Mouse (Mus musculus) limb, embryonic 15.5 days (tissue): Measurements from ENCODE around the gene Ascl1. TPM values are rescaled to one million over a fixed set of nuclear protein-coding genes. Genes with fewer than 3 reads are reported as not detected.
A peak's percentile ranks its signal among the peaks of the same experiment; 100 is the strongest.

Experiments used
- ATAC-seq: fragments of 200-750 bp; cut with Nextera tagmentation; 2 replicates; pipeline ENCODE4 v1.8.0; 2017; ENCODE audit warnings: low read depth, moderate TSS enrichment; ENCODE audit not compliant: insufficient number of reproducible peaks, low FRiP score, low TSS enrichment
- H3K27ac ChIP-seq: fragments of 300-500 bp; sonication (generic); 2 replicates; pipeline ENCODE4 v1.5.1; 2015; ENCODE audit warnings: moderate library complexity, mild to moderate bottlenecking, inconsistent platforms
- H3K27me3 ChIP-seq: fragments of 300-500 bp; sonication (generic); 2 replicates; pipeline ENCODE4 v1.6.1; 2015; ENCODE audit warnings: inconsistent platforms
- H3K36me3 ChIP-seq: fragments of 300-500 bp; sonication (generic); 2 replicates; pipeline ENCODE4 v1.6.1; 2015; ENCODE audit warnings: inconsistent platforms
- H3K4me1 ChIP-seq: fragments of 300-500 bp; sonication (generic); 2 replicates; pipeline ENCODE4 v1.6.1; 2015; ENCODE audit warnings: inconsistent platforms
- H3K4me2 ChIP-seq: fragments of 300-500 bp; sonication (generic); 2 replicates; pipeline ENCODE4 v1.6.1; 2015; ENCODE audit warnings: mild to moderate bottlenecking, inconsistent platforms
- H3K4me3 ChIP-seq: fragments of 300-500 bp; sonication (generic); 2 replicates; pipeline ENCODE4 v1.5.1; 2015; ENCODE audit warnings: mild to moderate bottlenecking, inconsistent platforms
- H3K9ac ChIP-seq: fragments of 300-500 bp; sonication (generic); 2 replicates; pipeline ENCODE4 v1.6.1; 2015; ENCODE audit warnings: inconsistent platforms
- H3K9me3 ChIP-seq: fragments of 300-500 bp; sonication (generic); 2 replicates; pipeline ENCODE4 v1.6.1; 2016; ENCODE audit warnings: inconsistent platforms
- WGBS: fragments of 180-500 bp; shearing (Covaris S2); methylation state at CpG from one replicate; pipeline ENCODE4 v1.1.7; 2015; 5-methylcytosine and 5-hydroxymethylcytosine counted together
- polyA plus RNA-seq: library from polyadenylated mRNA; unstranded; fragments of >200 nt; fragmentation: Nextera tagmentation; extraction: Ambion mirVana; gene quantifications from 2 replicates; pipeline ENCODE4 v1.2.1, GENCODE M21; 2015

The Ascl1 gene
- polyA plus RNA-seq, 1 experiment from 2014 or later: 0.19 TPM

DNA sequence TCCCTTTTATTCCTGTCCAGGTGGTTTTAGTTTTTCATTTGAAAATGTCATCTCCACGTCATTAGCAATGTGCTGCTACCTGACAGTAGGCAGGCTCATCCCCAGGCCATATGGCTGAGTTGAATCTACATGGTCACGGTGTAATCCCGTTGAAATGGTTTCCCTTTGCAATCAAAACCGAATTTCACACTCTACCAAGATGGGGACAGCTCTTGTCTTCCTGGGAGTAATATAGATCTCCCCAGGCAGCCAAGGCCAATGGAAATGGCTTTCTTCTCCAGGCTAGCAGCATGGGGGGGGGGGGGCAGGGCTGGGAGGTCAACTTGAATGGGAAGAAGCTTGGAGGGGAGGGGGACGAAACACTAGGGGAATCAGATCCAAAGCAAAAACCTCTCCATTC, 15.6 kb downstream of the Ascl1 start:
- no peak overlapping the region for H3K4me3 ChIP-seq
- ATAC-seq: no peak
- H3K4me1 ChIP-seq: no peaks in the 10 kb centered on the region
- H3K27ac ChIP-seq: no peak overlapping the region
- H3K27me3 ChIP-seq: peaks cover 9% of the 10 kb centered on the region; the same call in 1 of the 2 replicates
- 58% methylated on average over 5 of the region's 5 CpGs for WGBS
- H3K36me3 ChIP-seq: no peaks in the 10 kb centered on the region
- H3K9ac ChIP-seq: no peak overlapping the region
- no peaks in the 10 kb centered on the region for H3K9me3 ChIP-seq
- H3K4me2 ChIP-seq: no peak overlapping the region

DNA sequence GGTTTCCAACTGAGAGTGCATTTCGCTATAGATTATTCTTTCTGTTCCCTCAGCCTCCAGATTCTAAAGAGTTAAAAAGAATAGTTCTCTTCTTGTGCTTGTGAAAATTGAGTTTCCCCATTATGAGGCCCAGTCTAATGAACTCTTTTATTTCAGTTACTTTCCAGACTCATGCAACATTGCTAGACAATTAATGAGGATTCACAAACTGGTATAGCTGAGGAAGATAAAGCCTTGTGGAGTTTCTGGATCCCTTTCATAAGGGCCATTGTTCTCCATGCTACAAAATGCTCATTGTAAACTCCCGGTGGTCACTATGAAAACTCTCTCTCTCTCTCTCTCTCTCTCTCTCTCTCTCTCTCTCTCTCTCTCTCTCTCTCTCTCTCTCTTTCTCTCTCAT, 18.5 kb downstream of the Ascl1 start:
- Histone ChIP-seq H3K9me3 (no peaks in the 10 kb centered on the region), H3K36me3 (no peaks in the 10 kb centered on the region), H3K27me3 (no peaks in the 10 kb centered on the region), H3K4me2 (no peak overlapping the region), H3K4me1 (no peaks in the 10 kb centered on the region), H3K9ac (no peak overlapping the region), H3K4me3 (no peak overlapping the region), H3K27ac (no peak overlapping the region)
- 93% methylated on average over 2 of the region's 2 CpGs for WGBS
- ATAC-seq: no peak

DNA sequence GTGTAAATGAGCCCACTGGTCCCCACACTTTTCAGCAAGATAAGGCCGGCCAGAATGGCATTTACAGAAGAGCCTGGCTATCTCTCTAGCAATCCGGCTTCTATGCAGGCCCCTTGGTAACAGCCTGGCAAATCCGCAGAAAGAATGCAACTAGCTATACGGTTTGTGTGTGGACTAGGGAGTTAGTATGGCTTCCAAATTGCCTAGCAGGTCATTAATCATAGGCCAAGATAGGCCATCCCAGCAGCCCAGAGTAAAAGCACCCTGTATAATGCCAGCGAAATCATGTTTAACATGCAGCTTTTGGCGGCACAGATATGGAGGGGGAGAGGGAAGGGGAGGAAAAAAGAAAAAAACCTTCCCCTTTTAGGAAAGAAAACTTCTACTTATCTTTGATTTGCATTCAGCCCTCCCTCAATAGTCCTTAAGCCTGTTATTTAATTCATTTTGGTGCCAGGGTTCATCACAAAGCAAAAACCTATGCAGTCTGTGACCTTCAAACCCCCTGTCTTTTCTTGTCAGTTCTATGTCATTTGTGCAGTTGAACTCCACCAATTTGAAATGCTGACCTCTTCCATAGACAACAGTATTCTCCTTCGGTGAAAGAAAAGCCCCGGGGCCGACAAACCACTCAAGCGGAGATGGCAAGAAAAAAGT, 19.9 kb downstream of the Ascl1 start:
- no peaks in the 10 kb centered on the region for H3K36me3 ChIP-seq
- WGBS: 75% methylated on average over 10 of the region's 10 CpGs
- no peaks in the 10 kb centered on the region for H3K4me1 ChIP-seq
- H3K4me2 ChIP-seq: no peak overlapping the region
- ATAC-seq: no peak
- H3K9ac ChIP-seq: no peak overlapping the region
- no peaks in the 10 kb centered on the region for H3K27me3 ChIP-seq
- no peak overlapping the region for H3K27ac ChIP-seq
- no peak overlapping the region for H3K4me3 ChIP-seq
- no peaks in the 10 kb centered on the region for H3K9me3 ChIP-seq

DNA sequence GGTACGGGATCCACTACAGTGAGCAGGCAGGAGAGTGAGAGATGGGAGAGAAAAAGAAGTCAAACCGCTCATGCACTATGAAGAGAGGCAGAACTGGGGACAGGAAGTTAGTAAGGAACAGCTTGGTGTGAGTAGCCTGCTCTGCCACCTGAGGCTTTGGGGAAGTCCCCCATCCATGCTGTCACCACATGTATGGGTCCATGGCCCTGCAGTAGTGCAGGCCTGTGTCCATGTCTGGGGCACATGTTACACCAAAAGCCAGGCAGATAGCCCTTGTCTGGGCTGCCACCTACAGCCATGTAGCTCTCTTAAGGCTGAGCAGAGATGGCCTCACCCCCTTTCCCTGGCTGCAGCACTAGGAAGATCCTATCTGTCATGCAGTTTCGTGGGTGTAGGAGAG, 42.7 kb downstream of the Ascl1 start:
- no peak overlapping the region for H3K9ac ChIP-seq
- no peak for ATAC-seq
- H3K36me3 ChIP-seq: no peaks in the 10 kb centered on the region
- H3K4me1 ChIP-seq: 0 out of 2 replicates have a peak, but pooled peaks cover 5% of the 10 kb centered on the region
- H3K4me2 ChIP-seq: no peak overlapping the region
- H3K27me3 ChIP-seq: no peaks in the 10 kb centered on the region
- no peak overlapping the region for H3K27ac ChIP-seq
- H3K9me3 ChIP-seq: no peaks in the 10 kb centered on the region
- 85% methylated on average over 3 of the region's 3 CpGs for WGBS
- H3K4me3 ChIP-seq: no peak overlapping the region

DNA sequence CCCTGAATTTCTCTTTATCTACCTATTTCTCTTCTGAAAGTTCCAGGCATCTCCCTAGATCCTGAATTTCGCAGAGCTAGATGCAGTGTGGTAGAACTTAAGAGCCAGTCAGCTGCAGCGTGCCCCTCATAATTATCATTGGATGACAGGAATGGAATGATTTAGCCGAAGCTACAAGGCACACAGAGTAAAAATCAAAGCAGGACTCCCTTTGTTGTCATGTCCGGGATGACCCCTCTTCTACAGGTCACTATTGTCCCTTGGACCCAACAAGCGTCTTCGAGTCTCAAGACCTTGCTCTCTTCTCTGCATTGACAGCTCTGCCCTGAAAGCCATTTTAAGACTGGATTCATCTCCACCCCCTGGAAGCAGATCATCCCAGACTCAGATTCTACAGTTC, 44.1 kb downstream of the Ascl1 start:
- 0 out of 2 replicates have a peak, but pooled peaks cover 5% of the 10 kb centered on the region for H3K4me1 ChIP-seq
- no peak overlapping the region for H3K27ac ChIP-seq
- H3K4me3 ChIP-seq: no peak overlapping the region
- no peak overlapping the region for H3K4me2 ChIP-seq
- WGBS: 84% methylated on average over 6 of the region's 6 CpGs
- no peaks in the 10 kb centered on the region for H3K9me3 ChIP-seq
- no peak for ATAC-seq
- no peaks in the 10 kb centered on the region for H3K27me3 ChIP-seq
- H3K36me3 ChIP-seq: no peaks in the 10 kb centered on the region
- H3K9ac ChIP-seq: no peak overlapping the region

DNA sequence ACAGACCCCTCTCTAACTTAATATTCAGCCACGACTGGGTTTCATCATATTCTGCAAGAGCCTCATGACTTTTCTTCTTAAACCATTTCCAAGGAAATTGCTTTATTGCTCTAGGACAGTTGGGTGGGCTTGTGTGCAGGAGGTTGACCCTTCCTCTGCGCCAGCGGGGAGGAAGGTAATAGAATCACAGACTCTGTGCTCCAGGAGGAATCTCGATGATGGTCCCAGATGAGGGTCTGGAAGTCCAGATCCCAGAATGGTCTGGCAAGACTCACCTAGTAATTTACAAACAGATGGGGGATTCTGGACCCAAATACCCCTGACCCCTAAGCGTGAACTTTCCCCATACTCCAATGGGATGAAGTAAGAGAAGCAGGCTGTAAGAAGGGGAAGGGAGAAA, 45.2 kb downstream of the Ascl1 start:
- no peak overlapping the region for H3K9ac ChIP-seq
- no peak overlapping the region for H3K27ac ChIP-seq
- WGBS: 42% methylated on average over 5 of the region's 5 CpGs
- no peaks in the 10 kb centered on the region for H3K27me3 ChIP-seq
- H3K4me1 ChIP-seq: 0 out of 2 replicates have a peak, but pooled peaks cover 5% of the 10 kb centered on the region
- peak overlapping the region; percentile 28; the same call in 1 of the 2 replicates for H3K4me2 ChIP-seq
- ATAC-seq: no peak
- H3K36me3 ChIP-seq: no peaks in the 10 kb centered on the region
- no peaks in the 10 kb centered on the region for H3K9me3 ChIP-seq
- H3K4me3 ChIP-seq: no peak overlapping the region

DNA sequence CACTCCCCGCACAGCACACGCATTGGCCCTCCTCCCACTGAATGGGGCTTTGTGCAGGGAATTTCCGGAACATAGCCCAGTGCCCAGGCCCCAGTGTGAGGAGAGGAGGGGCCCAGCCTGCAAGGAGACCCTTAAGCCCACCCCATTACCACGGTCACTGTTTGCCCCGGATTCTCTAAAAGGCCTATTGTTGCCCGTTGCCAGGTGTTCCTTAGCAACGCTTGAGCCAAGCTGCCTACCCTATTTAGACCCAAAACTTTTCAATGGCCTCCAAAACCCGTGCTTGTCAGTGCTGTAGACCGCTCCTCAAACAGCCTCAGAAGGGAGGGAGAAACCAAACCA, 45.7 kb downstream of the Ascl1 start:
- Histone ChIP-seq H3K4me3 (0 out of 2 replicates have a peak overlapping the region, but pooled peaks have one; percentile 4), H3K27ac (no peak overlapping the region), H3K4me1 (0 out of 2 replicates have a peak, but pooled peaks cover 5% of the 10 kb centered on the region)

DNA sequence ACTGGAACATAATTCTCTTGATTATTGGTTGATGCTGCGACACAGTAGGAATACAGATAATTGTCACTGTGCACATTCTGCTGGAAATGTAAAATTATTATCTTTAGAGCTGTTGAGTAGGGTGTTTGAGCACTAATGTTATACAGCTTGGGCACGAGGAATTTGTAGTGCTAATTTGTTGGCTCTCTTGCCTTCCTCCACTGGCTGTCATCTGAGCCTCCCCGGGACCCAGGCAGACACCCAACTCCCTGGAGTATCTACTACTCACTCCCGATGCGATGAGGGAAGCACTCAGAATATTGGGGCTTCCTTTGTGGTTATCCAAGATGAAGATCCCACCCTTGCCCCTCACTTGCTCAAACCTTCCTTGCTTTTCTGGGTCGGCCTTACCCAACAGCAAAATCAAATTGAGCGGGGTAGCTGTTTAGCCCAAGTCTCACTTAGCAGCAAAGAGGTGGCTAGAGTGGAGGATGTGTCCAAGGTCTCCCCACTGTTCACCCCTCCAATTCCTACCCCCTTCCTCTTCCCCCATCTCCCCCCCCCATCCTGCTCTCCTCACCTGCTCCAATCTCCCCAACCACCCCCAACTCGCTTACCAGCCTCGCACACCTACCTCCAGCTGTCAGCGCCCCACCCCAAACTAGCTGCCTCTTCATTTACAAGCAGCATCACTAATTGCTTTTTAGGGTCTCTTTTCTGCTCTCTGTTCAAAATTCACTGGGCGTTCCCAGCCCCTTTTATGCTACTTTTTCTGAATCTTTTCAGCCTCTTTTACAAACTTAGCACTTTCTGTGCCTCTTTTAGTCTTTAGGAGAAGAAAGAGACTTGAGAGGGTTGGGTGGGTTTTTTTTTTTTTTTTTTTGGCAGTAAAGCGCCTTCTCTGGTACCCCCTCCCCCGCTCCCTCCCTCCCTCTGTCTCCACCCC, 46.4 kb downstream of the Ascl1 start:
- 0 out of 2 replicates have a peak overlapping the region, but pooled peaks have one; percentile 4 for H3K4me3 ChIP-seq
- H3K36me3 ChIP-seq: no peaks in the 10 kb centered on the region
- H3K4me2 ChIP-seq: peak overlapping the region; percentile 28
- no peaks in the 10 kb centered on the region for H3K9me3 ChIP-seq
- no peak overlapping the region for H3K9ac ChIP-seq
- 0 out of 2 replicates have a peak, but pooled peaks cover 5% of the 10 kb centered on the region for H3K4me1 ChIP-seq
- no peak overlapping the region for H3K27ac ChIP-seq
- H3K27me3 ChIP-seq: no peaks in the 10 kb centered on the region
- 31% methylated on average over 13 of the region's 13 CpGs for WGBS
- no peak for ATAC-seq

More for the DNA sequence above, 45.7 kb downstream of the Ascl1 start:
- Histone ChIP-seq H3K4me2 (peak overlapping the region; percentile 28), H3K9me3 (no peaks in the 10 kb centered on the region), H3K9ac (no peak overlapping the region), H3K27me3 (no peaks in the 10 kb centered on the region), H3K36me3 (no peaks in the 10 kb centered on the region)
- ATAC-seq: no peak
- WGBS: under 1% methylated on average over 9 of the region's 9 CpGs

DNA sequence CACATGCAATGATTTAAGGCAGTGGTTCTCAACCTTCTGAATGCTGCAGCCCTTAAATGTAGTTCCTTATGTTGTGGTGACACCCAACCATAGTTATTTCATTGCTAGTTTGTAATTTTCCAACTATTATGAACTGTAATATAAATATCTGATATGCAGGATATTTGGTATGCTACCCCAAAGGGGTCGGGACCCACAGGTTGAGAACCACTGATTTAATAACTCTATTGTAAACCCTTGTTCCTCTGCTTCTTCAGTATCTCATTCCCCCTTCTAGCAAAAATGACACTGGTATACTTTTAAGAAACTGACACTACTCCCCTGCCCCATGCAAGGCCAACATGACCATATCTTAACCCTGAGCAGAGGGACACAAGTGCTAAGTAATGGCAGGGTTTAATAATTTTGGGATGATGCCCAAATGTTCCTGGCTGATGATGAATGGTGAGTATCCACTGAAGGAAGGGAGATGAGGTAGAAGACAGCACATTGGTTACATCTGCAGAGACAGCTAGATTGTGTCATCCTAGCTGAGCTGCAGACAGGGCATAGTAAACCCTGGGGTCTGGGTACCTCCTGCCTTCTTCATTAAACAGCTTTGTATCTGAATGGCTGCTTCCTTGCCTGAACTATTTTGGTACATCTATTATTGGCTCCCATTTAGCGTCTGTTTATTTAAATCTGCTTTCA, 47.2 kb downstream of the Ascl1 start:
- H3K9me3 ChIP-seq: no peaks in the 10 kb centered on the region
- H3K4me2 ChIP-seq: no peak overlapping the region
- no peak overlapping the region for H3K4me3 ChIP-seq
- no peak overlapping the region for H3K27ac ChIP-seq
- ATAC-seq: no peak
- no peak overlapping the region for H3K9ac ChIP-seq
- H3K36me3 ChIP-seq: no peaks in the 10 kb centered on the region
- no peaks in the 10 kb centered on the region for H3K27me3 ChIP-seq
- 0 out of 2 replicates have a peak, but pooled peaks cover 5% of the 10 kb centered on the region for H3K4me1 ChIP-seq
- WGBS: 72% methylated on average over 2 of the region's 2 CpGs
